Mouse (Mus musculus) 3T3-L1 (cell line): Measurements from ENCODE around the gene Map3k1.
"Not testable (repeated sequence)": the region's sequence is repeated elsewhere in the genome, so short reads cannot be mapped to it uniquely, and the experiment has no call there.

Source experiments
- DNase-seq: peaks from one replicate; pipeline ENCODE4 v3.0.0-alpha.2; 2015; ENCODE audit warnings: low read depth, low spot score

Gene Map3k1

GRCm38 (mm10) chr13:111741991-111742615 is 66.7 kb downstream of the Map3k1 start:
- DNase-seq, result peak; percentile 83

- no peak for DNase-seq
Measured at GRCm38 (mm10) chr13:111741204-111741990, 67.4 kb downstream of the Map3k1 start.

- peak; percentile 46 for DNase-seq
Measured at GRCm38 (mm10) chr13:111726898-111727297, 81.9 kb downstream of the Map3k1 start.

- peak; percentile 97 for DNase-seq
Measured at GRCm38 (mm10) chr13:111725165-111726077, 83.4 kb downstream of the Map3k1 start.

- no peak for DNase-seq
Measured at GRCm38 (mm10) chr13:111724811-111725164, 84.0 kb downstream of the Map3k1 start.

GRCm38 (mm10) chr13:111719726-111720125 is 89.1 kb downstream of the Map3k1 start:
- no peak for DNase-seq

- DNase-seq, result no peak
Measured at GRCm38 (mm10) chr13:111710531-111710930, 98.3 kb downstream of the Map3k1 start.

- not testable (repeated sequence) for DNase-seq
Measured at GRCm38 (mm10) chr13:111703952-111704351, 104.8 kb downstream of the Map3k1 start.

- DNase-seq, result no peak
Measured at GRCm38 (mm10) chr13:111703396-111703795, 105.4 kb downstream of the Map3k1 start.
